Mouse (Mus musculus): ENCODE data around the gene Fkbp15.
A peak's percentile ranks its signal among the peaks of the same experiment; 100 is the strongest.

The Fkbp15 gene

GRCm38 (mm10) chr4:62318294-62318693 lies 42.1 kb downstream of the Fkbp15 start:
- DNase-seq (ENCODE audit: low spot score) = no peak

GRCm38 (mm10) chr4:62316456-62316855 lies 43.9 kb downstream of the Fkbp15 start:
- DNase-seq (ENCODE audit: low spot score) = no peak

GRCm38 (mm10) chr4:62314516-62314915 lies 45.8 kb downstream of the Fkbp15 start:
- no peak for DNase-seq (ENCODE audit: low spot score)

GRCm38 (mm10) chr4:62313641-62314211 lies 46.6 kb downstream of the Fkbp15 start:
- DNase-seq (ENCODE audit: low spot score) = no peak

GRCm38 (mm10) chr4:62312821-62313220 lies 47.5 kb downstream of the Fkbp15 start:
- DNase-seq (ENCODE audit: low spot score) = no peak

- DNase-seq (ENCODE audit: low spot score) = no peak
Measured at GRCm38 (mm10) chr4:62308406-62308805, 51.9 kb downstream of the Fkbp15 start.

GRCm38 (mm10) chr4:62306840-62307239 lies 53.5 kb downstream of the Fkbp15 start:
- DNase-seq (ENCODE audit: low spot score) = no peak

- no peak for DNase-seq (ENCODE audit: low spot score)
Measured at GRCm38 (mm10) chr4:62306301-62306700, 54.0 kb downstream of the Fkbp15 start.

- no peak for DNase-seq (ENCODE audit: low spot score)
Measured at GRCm38 (mm10) chr4:62303288-62303687, 57.1 kb downstream of the Fkbp15 start.

GRCm38 (mm10) chr4:62302795-62303194 lies 57.6 kb downstream of the Fkbp15 start:
- DNase-seq (ENCODE audit: low spot score) = no peak

GRCm38 (mm10) chr4:62300001-62300400 lies 60.3 kb downstream of the Fkbp15 start:
- no peak for DNase-seq (ENCODE audit: low spot score)

GRCm38 (mm10) chr4:62297280-62298130 lies 62.8 kb downstream of the Fkbp15 start:
- DNase-seq (ENCODE audit: low spot score) = no peak

- DNase-seq (ENCODE audit: low spot score) = no peak
Measured at GRCm38 (mm10) chr4:62294741-62295140, 65.6 kb downstream of the Fkbp15 start.

- no peak for DNase-seq (ENCODE audit: low spot score)
Measured at GRCm38 (mm10) chr4:62293219-62293861, 67.0 kb downstream of the Fkbp15 start.

- DNase-seq (ENCODE audit: low spot score) = no peak
Measured at GRCm38 (mm10) chr4:62292461-62293180, 67.7 kb downstream of the Fkbp15 start.

- DNase-seq (ENCODE audit: low spot score) = no peak
Measured at GRCm38 (mm10) chr4:62290816-62291505, 69.4 kb downstream of the Fkbp15 start.

GRCm38 (mm10) chr4:62289226-62289625 lies 71.1 kb downstream of the Fkbp15 start:
- DNase-seq (ENCODE audit: low spot score) = no peak

- DNase-seq (ENCODE audit: low spot score) = peak; percentile 61
Measured at GRCm38 (mm10) chr4:62286992-62287900, 73.1 kb downstream of the Fkbp15 start.

GRCm38 (mm10) chr4:62286257-62286991 lies 73.9 kb downstream of the Fkbp15 start:
- peak; percentile 80 for DNase-seq (ENCODE audit: low spot score)

GRCm38 (mm10) chr4:62285576-62285975 lies 74.8 kb downstream of the Fkbp15 start:
- DNase-seq (ENCODE audit: low spot score) = no peak
